Mouse (Mus musculus) kidney, embryonic 16.5 days (tissue): ENCODE measurements around the gene Fcnb. TPM values are rescaled to one million over a fixed set of nuclear protein-coding genes. Genes with fewer than 3 reads are reported as not detected.

Source experiments
- ATAC-seq: fragments of 200-750 bp; cut with Nextera tagmentation; 2 replicates; pipeline ENCODE4 v1.8.0; 2017; ENCODE audit warnings: moderate TSS enrichment; ENCODE audit not compliant: low FRiP score, low TSS enrichment
- H3K27ac ChIP-seq: fragments of 300-500 bp; sonication (generic); 2 replicates; pipeline ENCODE4 v1.5.1; 2014; ENCODE audit warnings: low read length
- H3K27me3 ChIP-seq: fragments of 300-500 bp; sonication (generic); 2 replicates; pipeline ENCODE4 v1.6.1; 2014; ENCODE audit warnings: low read length, control low read depth, mixed read lengths; ENCODE audit not compliant: insufficient read depth
- H3K36me3 ChIP-seq: fragments of 300-500 bp; sonication (generic); 2 replicates; pipeline ENCODE4 v1.6.1; 2014; ENCODE audit warnings: low read length, control low read depth, mixed read lengths; ENCODE audit not compliant: insufficient read depth
- H3K4me1 ChIP-seq: fragments of 300-500 bp; sonication (generic); 2 replicates; pipeline ENCODE4 v1.6.1; 2014; ENCODE audit warnings: low read length, control low read depth, mixed read lengths; ENCODE audit not compliant: insufficient read depth
- H3K4me2 ChIP-seq: fragments of 300-500 bp; sonication (generic); replicated peaks from 2 replicates; pipeline ENCODE4 v1.6.1; 2014; ENCODE audit warnings: low read depth, low read length
- H3K4me3 ChIP-seq: fragments of 300-500 bp; sonication (generic); 2 replicates; pipeline ENCODE4 v1.5.1; 2014; ENCODE audit warnings: mild to moderate bottlenecking, low read length
- H3K9ac ChIP-seq: fragments of 300-500 bp; sonication (generic); replicated peaks from 2 replicates; pipeline ENCODE4 v1.6.1; 2014; ENCODE audit warnings: low read length
- H3K9me3 ChIP-seq: fragments of 300-500 bp; sonication (generic); 2 replicates; pipeline ENCODE4 v1.6.1; 2016; ENCODE audit warnings: low read length, control low read depth
- WGBS: fragments of 180-500 bp; shearing (Covaris S2); extraction: QIAGEN DNeasy Blood & Tissue Kit; methylation state at CpG from one replicate; pipeline ENCODE4 v1.1.7; 2014; 5-methylcytosine and 5-hydroxymethylcytosine counted together
- polyA plus RNA-seq: library from polyadenylated mRNA; unstranded; fragments of >200 nt; fragmentation: Nextera tagmentation; extraction: Ambion mirVana; gene quantifications from 2 replicates; pipeline ENCODE4 v1.2.1, GENCODE M21; 2015

The Fcnb gene
- polyA plus RNA-seq, 1 experiment from 2014 or later, result 0.40 TPM

DNA sequence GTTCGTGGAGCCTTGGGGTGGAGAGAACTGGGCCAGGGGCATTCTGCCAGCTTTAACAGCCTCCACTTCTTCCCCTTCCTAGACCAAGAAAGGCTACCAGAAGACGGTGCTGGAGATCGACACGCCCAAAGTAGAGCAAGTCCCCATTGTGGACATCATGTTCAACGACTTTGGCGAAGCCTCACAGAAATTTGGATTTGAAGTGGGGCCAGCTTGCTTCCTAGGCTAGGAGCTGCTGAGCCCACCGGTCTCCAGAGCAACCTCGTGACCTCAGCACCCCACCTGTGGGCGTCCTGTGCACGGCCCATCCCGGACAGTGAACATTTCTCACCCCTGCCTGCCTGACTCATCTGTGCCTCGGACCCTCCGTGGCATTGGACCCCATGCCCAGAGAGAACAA lies 47.9 kb downstream of the Fcnb start:
- no peaks in the 10 kb centered on the region for H3K9me3 ChIP-seq
- H3K4me3 ChIP-seq, result no peak overlapping the region
- WGBS, result 88% methylated on average over 13 of the region's 13 CpGs
- H3K4me2 ChIP-seq, result no peak overlapping the region
- 0 out of 2 replicates have a peak, but pooled peaks cover 3% of the 10 kb centered on the region for H3K36me3 ChIP-seq
- H3K27me3 ChIP-seq, result no peaks in the 10 kb centered on the region
- ATAC-seq, result no peak
- H3K27ac ChIP-seq, result no peak overlapping the region
- H3K4me1 ChIP-seq, result 0 out of 2 replicates have a peak, but pooled peaks cover 8% of the 10 kb centered on the region
- no peak overlapping the region for H3K9ac ChIP-seq

DNA sequence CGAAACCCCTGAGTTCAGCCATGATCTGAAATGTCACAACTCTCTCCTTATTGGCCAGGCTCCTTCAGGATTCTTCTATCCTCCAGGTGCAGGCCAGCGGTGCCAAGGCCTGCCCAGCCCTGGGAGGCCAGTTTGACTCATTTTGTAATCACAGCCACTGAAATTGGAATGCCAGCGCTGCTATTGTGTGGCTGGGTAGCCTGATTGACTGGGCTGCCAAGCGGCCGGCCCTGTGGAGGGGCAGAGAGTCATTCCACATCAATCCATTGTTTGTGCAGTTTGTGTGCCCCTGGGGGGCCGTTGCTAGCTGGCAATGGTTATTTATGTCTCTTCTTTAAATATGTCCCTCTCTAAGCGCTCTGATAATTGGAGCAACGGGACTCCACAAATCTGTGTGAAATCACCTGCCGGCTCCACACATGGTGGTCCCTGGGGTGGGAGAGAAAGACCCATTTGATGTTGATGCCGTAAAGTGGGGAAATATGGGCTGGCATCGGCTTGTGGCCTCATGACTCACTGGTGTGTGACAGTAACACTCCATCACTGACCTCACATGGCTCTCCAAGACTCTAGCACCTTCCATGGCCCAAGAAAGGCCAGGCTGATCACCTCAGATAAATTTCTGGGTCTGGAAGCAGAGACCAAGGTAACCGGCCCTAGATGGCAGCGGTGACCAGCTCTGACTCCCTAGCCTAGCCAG lies 50.5 kb downstream of the Fcnb start:
- Histone ChIP-seq H3K27ac (no peak overlapping the region), H3K27me3 (no peaks in the 10 kb centered on the region), H3K4me3 (no peak overlapping the region), H3K4me1 (0 out of 2 replicates have a peak, but pooled peaks cover 8% of the 10 kb centered on the region), H3K4me2 (no peak overlapping the region), H3K9me3 (no peaks in the 10 kb centered on the region), H3K36me3 (0 out of 2 replicates have a peak, but pooled peaks cover 3% of the 10 kb centered on the region), H3K9ac (no peak overlapping the region)
- WGBS, result 72% methylated on average over 13 of the region's 13 CpGs
- ATAC-seq, result no peak

DNA sequence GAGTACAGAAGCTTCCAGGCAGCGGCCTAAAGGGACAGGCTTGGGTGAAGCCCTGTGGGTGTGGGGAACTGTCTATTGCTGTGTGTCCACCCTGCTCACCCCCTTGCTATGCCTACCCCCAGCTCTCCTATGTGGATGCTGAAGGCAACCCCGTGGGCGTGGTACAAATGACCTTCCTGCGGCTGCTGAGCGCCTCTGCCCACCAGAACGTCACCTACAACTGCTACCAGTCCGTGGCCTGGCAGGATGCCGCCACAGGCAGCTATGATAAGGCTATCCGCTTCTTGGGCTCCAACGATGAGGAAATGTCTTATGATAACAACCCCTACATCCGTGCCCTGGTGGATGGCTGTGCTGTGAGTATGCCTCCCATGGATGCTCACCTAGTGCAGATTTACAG lies 52.2 kb downstream of the Fcnb start:
- no peak for ATAC-seq
- Histone ChIP-seq H3K9me3 (no peaks in the 10 kb centered on the region), H3K36me3 (0 out of 2 replicates have a peak, but pooled peaks cover 5% of the 10 kb centered on the region), H3K9ac (no peak overlapping the region), H3K4me1 (no peaks in the 10 kb centered on the region), H3K4me3 (no peak overlapping the region), H3K4me2 (no peak overlapping the region), H3K27ac (no peak overlapping the region), H3K27me3 (no peaks in the 10 kb centered on the region)
- 77% methylated on average over 11 of the region's 11 CpGs for WGBS

DNA sequence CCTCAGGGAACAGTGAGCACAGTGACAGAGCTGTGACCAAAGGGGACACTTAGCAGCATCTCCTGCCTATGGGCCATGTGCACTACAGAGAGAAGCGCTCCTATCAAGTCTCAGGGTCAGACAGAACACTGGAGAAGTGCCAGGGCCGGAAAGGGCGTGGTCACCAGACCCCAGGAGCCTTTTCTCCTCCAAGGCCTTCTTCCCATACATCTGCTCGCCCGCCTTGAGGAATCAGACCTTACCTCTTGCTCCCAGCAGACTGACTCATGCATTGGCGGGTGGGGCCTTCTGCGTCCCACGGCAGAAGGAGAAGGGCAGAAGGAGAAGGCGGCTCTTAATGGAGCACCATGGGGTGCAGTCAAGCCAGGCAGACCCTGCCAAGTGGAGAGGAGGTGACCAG lies 52.8 kb downstream of the Fcnb start:
- no peaks in the 10 kb centered on the region for H3K4me1 ChIP-seq
- no peak overlapping the region for H3K9ac ChIP-seq
- 67% methylated on average over 9 of the region's 9 CpGs for WGBS
- H3K27me3 ChIP-seq, result no peaks in the 10 kb centered on the region
- H3K9me3 ChIP-seq, result no peaks in the 10 kb centered on the region
- no peak overlapping the region for H3K27ac ChIP-seq
- H3K4me2 ChIP-seq, result no peak overlapping the region
- H3K4me3 ChIP-seq, result no peak overlapping the region
- ATAC-seq, result no peak
- 0 out of 2 replicates have a peak, but pooled peaks cover 5% of the 10 kb centered on the region for H3K36me3 ChIP-seq

Other genes starting within 250 kb of the Fcnb start
- 50.1 and 55.8 TPM in 2 replicates for gene Col5a1, start 198.5 kb downstream of the Fcnb start, polyA plus RNA-seq
- 10.4 and 11.9 TPM in 2 replicates for gene Olfm1, start 108.1 kb upstream of the Fcnb start, polyA plus RNA-seq